Mouse (Mus musculus): ENCODE measurements around the gene 1700023F06Rik. TPM values are rescaled to one million over a fixed set of nuclear protein-coding genes. Genes with fewer than 3 reads are reported as not detected.
A peak's percentile ranks its signal among the peaks of the same experiment; 100 is the strongest.

The 1700023F06Rik gene
- total RNA-seq, 2 experiments from 2014 or later: 0.32 TPM; not detected in 1

- ATAC-seq (replicated peaks; ENCODE audit: poor library complexity): peak; percentile 70
Measured at GRCm38 (mm10) chr11:103168690-103169390, 39.5 kb downstream of the 1700023F06Rik start.

- peak; percentile 56 for ATAC-seq (replicated peaks; ENCODE audit: poor library complexity)
Measured at GRCm38 (mm10) chr11:103164391-103164790, 44.0 kb downstream of the 1700023F06Rik start.

- no peak for ATAC-seq (replicated peaks; ENCODE audit: poor library complexity)
Measured at GRCm38 (mm10) chr11:103162132-103162531, 46.2 kb downstream of the 1700023F06Rik start.

DNA sequence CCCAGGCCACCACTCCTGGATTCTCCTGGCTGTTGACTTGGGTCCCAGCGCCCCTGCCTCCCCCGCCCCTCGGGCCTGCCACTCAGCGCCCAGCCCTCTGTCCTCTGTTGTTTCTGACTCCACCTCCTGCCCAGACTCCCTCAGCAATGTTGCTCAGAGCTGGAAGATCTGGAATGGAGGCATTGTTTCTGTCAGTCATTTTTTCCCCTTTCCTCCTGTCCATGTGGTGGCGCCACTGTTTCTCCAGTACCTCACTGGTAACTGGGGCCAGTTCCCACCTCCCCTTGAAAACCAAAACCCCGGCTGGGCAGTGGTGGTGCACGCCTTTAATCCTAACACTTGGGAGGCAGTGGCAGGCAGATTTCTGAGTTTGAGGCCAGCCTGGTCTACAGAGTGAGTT is 46.9 kb downstream of the 1700023F06Rik start:
- 0 out of 2 replicates have a peak, but pooled peaks have one; percentile 22 for ATAC-seq (replicated peaks; ENCODE audit: poor library complexity)

DNA sequence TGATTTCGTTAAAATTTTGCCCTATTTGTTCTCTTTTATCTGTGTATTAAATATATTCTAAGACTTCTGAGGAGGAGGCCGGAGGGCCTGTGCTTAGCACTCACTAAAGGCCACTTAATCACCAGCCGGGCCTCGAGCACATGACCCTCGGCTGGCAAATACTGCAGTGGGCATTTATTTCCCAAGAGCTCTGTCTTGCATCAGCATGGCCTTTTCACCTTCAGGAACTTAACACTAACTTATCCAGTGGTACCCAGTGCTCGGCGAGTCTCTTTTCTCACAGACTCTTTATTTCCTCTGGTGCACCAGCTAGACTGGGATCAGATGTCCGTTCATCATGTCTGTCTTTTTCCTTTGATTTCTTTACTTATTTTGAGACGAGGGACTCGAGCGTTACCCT is 47.6 kb downstream of the 1700023F06Rik start:
- no peak for ATAC-seq (replicated peaks; ENCODE audit: poor library complexity)

- ATAC-seq (replicated peaks; ENCODE audit: poor library complexity): peak; percentile 96
Measured at GRCm38 (mm10) chr11:103158621-103159478, 49.5 kb downstream of the 1700023F06Rik start.

DNA sequence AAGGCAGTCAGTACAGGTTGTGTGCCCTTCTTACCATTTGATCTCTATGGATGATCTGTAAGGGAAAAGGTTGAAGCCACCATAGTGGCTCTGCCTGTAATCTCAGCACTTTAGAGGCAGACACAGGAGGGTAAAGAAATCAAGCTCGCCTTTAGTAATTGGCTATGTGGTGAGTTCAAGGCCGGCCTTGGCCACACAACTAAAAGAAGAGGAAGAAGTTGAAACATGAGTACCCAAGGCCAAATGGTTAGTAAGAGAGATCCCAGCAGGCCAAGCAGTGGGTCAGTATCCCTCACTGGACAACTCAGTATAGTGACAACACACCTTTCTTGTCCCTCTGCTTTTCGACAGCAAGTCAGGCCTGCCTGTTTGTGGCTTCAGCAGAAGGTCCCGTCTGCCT is 58.6 kb downstream of the 1700023F06Rik start:
- no peak for ATAC-seq (replicated peaks; ENCODE audit: poor library complexity)

Other genes with a start within 250 kb of the 1700023F06Rik start
- 38.8 and 39.5 TPM in 2 replicates for gene Nmt1, start 180.4 kb downstream of the 1700023F06Rik start, total RNA-seq (2015)
- 44.8 and 45.1 TPM in 2 replicates for gene Nmt1, start 180.4 kb downstream of the 1700023F06Rik start, total RNA-seq (2017)
- gene Dcakd, start 180.2 kb downstream of the 1700023F06Rik start, total RNA-seq (2015): 27.7 and 27.9 TPM in 2 replicates
- 17.5 and 24.2 TPM in 2 replicates for gene Dcakd, start 180.2 kb downstream of the 1700023F06Rik start, total RNA-seq (2017)
- 0.17 TPM in 1 of 2 replicates, not detected in the other for gene Plcd3, start 106.9 kb downstream of the 1700023F06Rik start, total RNA-seq (2015)
- not detected in 2 replicates for gene Plcd3, start 106.9 kb downstream of the 1700023F06Rik start, total RNA-seq (2017)
- 1.5 and 2.0 TPM in 2 replicates for gene Acbd4, start 106.9 kb downstream of the 1700023F06Rik start, total RNA-seq (2015)
- gene Acbd4, start 106.9 kb downstream of the 1700023F06Rik start, total RNA-seq (2017): 5.0 and 7.2 TPM in 2 replicates
- gene Hexim1, start 92.3 kb downstream of the 1700023F06Rik start, total RNA-seq (2015): 10.7 and 13.0 TPM in 2 replicates
- gene Hexim1, start 92.3 kb downstream of the 1700023F06Rik start, total RNA-seq (2017): 21.2 and 27.9 TPM in 2 replicates
- gene Hexim2, start 76.1 kb downstream of the 1700023F06Rik start, total RNA-seq (2015): 1.2 and 1.8 TPM in 2 replicates
- 3.5 and 3.9 TPM in 2 replicates for gene Hexim2, start 76.1 kb downstream of the 1700023F06Rik start, total RNA-seq (2017)
- 74.3 and 76.3 TPM in 2 replicates for gene Fmnl1, start 37.5 kb downstream of the 1700023F06Rik start, total RNA-seq (2015)
- 17.3 and 36.5 TPM in 2 replicates for gene Fmnl1, start 37.5 kb downstream of the 1700023F06Rik start, total RNA-seq (2017)
- gene Spata32, start 9.9 kb upstream of the 1700023F06Rik start, total RNA-seq (2015): not detected in 2 replicates
- gene Spata32, start 9.9 kb upstream of the 1700023F06Rik start, total RNA-seq (2017): not detected in 2 replicates
- 4.5 and 4.8 TPM in 2 replicates for gene Map3k14, start 58.9 kb upstream of the 1700023F06Rik start, total RNA-seq (2015)
- 3.9 and 4.5 TPM in 2 replicates for gene Map3k14, start 58.9 kb upstream of the 1700023F06Rik start, total RNA-seq (2017)
- gene Arhgap27, start 155.1 kb upstream of the 1700023F06Rik start, total RNA-seq (2015): 10.8 and 14.2 TPM in 2 replicates
- 11.2 and 11.5 TPM in 2 replicates for gene Arhgap27, start 155.1 kb upstream of the 1700023F06Rik start, total RNA-seq (2017)
- 12.1 and 12.5 TPM in 2 replicates for gene Plekhm1, start 204.1 kb upstream of the 1700023F06Rik start, total RNA-seq (2015)
- 2.9 and 3.9 TPM in 2 replicates for gene Plekhm1, start 204.1 kb upstream of the 1700023F06Rik start, total RNA-seq (2017)

All from megakaryocyte progenitor cell, adult 5-6 weeks (primary cell).